Mouse (Mus musculus): ENCODE data around the gene Nrxn3. TPM values are rescaled to one million over a fixed set of nuclear protein-coding genes. Genes with fewer than 3 reads are reported as not detected.

The Nrxn3 gene
- polyA plus RNA-seq, 1 experiment, result 1.0 TPM

GRCm38 (mm10) chr12:88992141-88992540, 269.5 kb downstream of the Nrxn3 start:
- 0% methylated on average over 2 of the region's 2 CpGs for WGBS
- no peak for TF ChIP-seq CTCF (IDR thresholded peaks at IDR 0.05; ENCODE audit: control insufficient read depth, insufficient read depth, low read length)
- Histone ChIP-seq H3K4me1 (ENCODE audit: control insufficient read depth, insufficient read depth, low read length) (no peaks in the 10 kb centered on the region), H3K27ac (ENCODE audit: control insufficient read depth, insufficient read depth, low read depth, low read length, poor library complexity) (no peak overlapping the region), H3K4me3 (replicated peaks; ENCODE audit: control insufficient read depth, low read depth, low read length) (no peak overlapping the region)

GRCm38 (mm10) chr12:88993788-88994187, 271.1 kb downstream of the Nrxn3 start:
- Histone ChIP-seq H3K27ac (ENCODE audit: control insufficient read depth, insufficient read depth, low read depth, low read length, poor library complexity) (no peak overlapping the region), H3K4me3 (replicated peaks; ENCODE audit: control insufficient read depth, low read depth, low read length) (no peak overlapping the region), H3K4me1 (ENCODE audit: control insufficient read depth, insufficient read depth, low read length) (no peaks in the 10 kb centered on the region)
- TF ChIP-seq POLR2A (IDR thresholded peaks at IDR 0.05; ENCODE audit: borderline replicate concordance, control insufficient read depth, low read depth, low read length) (no peak), CTCF (IDR thresholded peaks at IDR 0.05; ENCODE audit: control insufficient read depth, insufficient read depth, low read length) (no peak)
- WGBS, result 83% methylated on average over 4 of the region's 4 CpGs

- 61% methylated on average over 1 of the region's 1 CpGs for WGBS
- Histone ChIP-seq H3K4me1 (ENCODE audit: control insufficient read depth, insufficient read depth, low read length) (no peaks in the 10 kb centered on the region), H3K27ac (ENCODE audit: control insufficient read depth, insufficient read depth, low read depth, low read length, poor library complexity) (no peak overlapping the region), H3K4me3 (replicated peaks; ENCODE audit: control insufficient read depth, low read depth, low read length) (no peak overlapping the region)
- no peak for TF ChIP-seq CTCF (IDR thresholded peaks at IDR 0.05; ENCODE audit: control insufficient read depth, insufficient read depth, low read length)
- TF ChIP-seq POLR2A (IDR thresholded peaks at IDR 0.05; ENCODE audit: borderline replicate concordance, control insufficient read depth, low read depth, low read length), result no peak
Measured at GRCm38 (mm10) chr12:89016436-89016835, 293.8 kb downstream of the Nrxn3 start.

GRCm38 (mm10) chr12:89025180-89025579, 302.5 kb downstream of the Nrxn3 start:
- no peaks in the 10 kb centered on the region for H3K4me1 ChIP-seq (ENCODE audit: control insufficient read depth, insufficient read depth, low read length)
- WGBS, result 86% methylated on average over 1 of the region's 1 CpGs
- no peak for TF ChIP-seq POLR2A (IDR thresholded peaks at IDR 0.05; ENCODE audit: borderline replicate concordance, control insufficient read depth, low read depth, low read length)
- TF ChIP-seq CTCF (IDR thresholded peaks at IDR 0.05; ENCODE audit: control insufficient read depth, insufficient read depth, low read length), result no peak
- H3K4me3 ChIP-seq (replicated peaks; ENCODE audit: control insufficient read depth, low read depth, low read length), result no peak overlapping the region
- no peak overlapping the region for H3K27ac ChIP-seq (ENCODE audit: control insufficient read depth, insufficient read depth, low read depth, low read length, poor library complexity)

- TF ChIP-seq POLR2A (IDR thresholded peaks at IDR 0.05; ENCODE audit: borderline replicate concordance, control insufficient read depth, low read depth, low read length) (no peak), CTCF (IDR thresholded peaks at IDR 0.05; ENCODE audit: control insufficient read depth, insufficient read depth, low read length) (no peak)
- H3K27ac ChIP-seq (ENCODE audit: control insufficient read depth, insufficient read depth, low read depth, low read length, poor library complexity), result no peak overlapping the region
- no peak overlapping the region for H3K4me3 ChIP-seq (replicated peaks; ENCODE audit: control insufficient read depth, low read depth, low read length)
- WGBS, result 68% methylated on average over 4 of the region's 4 CpGs
- no peaks in the 10 kb centered on the region for H3K4me1 ChIP-seq (ENCODE audit: control insufficient read depth, insufficient read depth, low read length)
Measured at GRCm38 (mm10) chr12:89035984-89036618, 313.4 kb downstream of the Nrxn3 start.

- Histone ChIP-seq H3K4me3 (replicated peaks; ENCODE audit: control insufficient read depth, low read depth, low read length) (no peak overlapping the region), H3K4me1 (ENCODE audit: control insufficient read depth, insufficient read depth, low read length) (no peaks in the 10 kb centered on the region), H3K27ac (ENCODE audit: control insufficient read depth, insufficient read depth, low read depth, low read length, poor library complexity) (no peak overlapping the region)
- TF ChIP-seq CTCF (IDR thresholded peaks at IDR 0.05; ENCODE audit: control insufficient read depth, insufficient read depth, low read length) (no peak), POLR2A (IDR thresholded peaks at IDR 0.05; ENCODE audit: borderline replicate concordance, control insufficient read depth, low read depth, low read length) (no peak)
Measured at GRCm38 (mm10) chr12:89040151-89040550, 317.5 kb downstream of the Nrxn3 start.

- H3K4me1 ChIP-seq (ENCODE audit: control insufficient read depth, insufficient read depth, low read length), result no peaks in the 10 kb centered on the region
- no peak for TF ChIP-seq CTCF (IDR thresholded peaks at IDR 0.05; ENCODE audit: control insufficient read depth, insufficient read depth, low read length)
- H3K27ac ChIP-seq (ENCODE audit: control insufficient read depth, insufficient read depth, low read depth, low read length, poor library complexity), result no peak overlapping the region
- H3K4me3 ChIP-seq (replicated peaks; ENCODE audit: control insufficient read depth, low read depth, low read length), result no peak overlapping the region
- 62% methylated on average over 2 of the region's 2 CpGs for WGBS
Measured at GRCm38 (mm10) chr12:89041429-89042107, 318.9 kb downstream of the Nrxn3 start.

- 60% methylated on average over 3 of the region's 3 CpGs for WGBS
Measured at GRCm38 (mm10) chr12:89049279-89049678, 326.6 kb downstream of the Nrxn3 start.

GRCm38 (mm10) chr12:89049686-89050085, 327.0 kb downstream of the Nrxn3 start:
- TF ChIP-seq POLR2A (IDR thresholded peaks at IDR 0.05; ENCODE audit: borderline replicate concordance, control insufficient read depth, low read depth, low read length), result no peak
- no peaks in the 10 kb centered on the region for H3K4me1 ChIP-seq (ENCODE audit: control insufficient read depth, insufficient read depth, low read length)
- H3K4me3 ChIP-seq (replicated peaks; ENCODE audit: control insufficient read depth, low read depth, low read length), result no peak overlapping the region
- no peak overlapping the region for H3K27ac ChIP-seq (ENCODE audit: control insufficient read depth, insufficient read depth, low read depth, low read length, poor library complexity)

More at GRCm38 (mm10) chr12:89049279-89049678, 326.6 kb downstream of the Nrxn3 start:
- Histone ChIP-seq H3K4me3 (replicated peaks; ENCODE audit: control insufficient read depth, low read depth, low read length) (no peak overlapping the region), H3K27ac (ENCODE audit: control insufficient read depth, insufficient read depth, low read depth, low read length, poor library complexity) (no peak overlapping the region), H3K4me1 (ENCODE audit: control insufficient read depth, insufficient read depth, low read length) (no peaks in the 10 kb centered on the region)
- TF ChIP-seq POLR2A (IDR thresholded peaks at IDR 0.05; ENCODE audit: borderline replicate concordance, control insufficient read depth, low read depth, low read length), result no peak
- TF ChIP-seq CTCF (IDR thresholded peaks at IDR 0.05; ENCODE audit: control insufficient read depth, insufficient read depth, low read length), result no peak
